Mouse (Mus musculus) olfactory bulb, adult 2 months (tissue): ENCODE results near the gene Irx4. TPM values are rescaled to one million over a fixed set of nuclear protein-coding genes. Genes with fewer than 3 reads are reported as not detected.

Experiments used
- H3K27ac ChIP-seq: fragments of 200-500 bp; 2 replicates; pipeline ENCODE4 v1.5.1; 2012; ENCODE audit warnings: low read depth, low read length; ENCODE audit not compliant: insufficient read depth
- H3K4me1 ChIP-seq: fragments of 200-500 bp; 2 replicates; pipeline ENCODE4 v1.6.1; 2012; ENCODE audit warnings: low read length; ENCODE audit not compliant: control insufficient read depth, insufficient read depth
- H3K4me3 ChIP-seq: fragments of 200-500 bp; 2 replicates; pipeline ENCODE4 v1.5.1; 2012; ENCODE audit warnings: mild to moderate bottlenecking, low read depth, low read length, moderate library complexity; ENCODE audit not compliant: insufficient read depth
- CTCF ChIP-seq: fragments of 200-500 bp; IDR thresholded peaks from 2 replicates; pipeline ENCODE4 v1.5.1; 2012; ENCODE audit warnings: low read depth, mild to moderate bottlenecking, low read length, moderate library complexity; ENCODE audit not compliant: insufficient read depth
- POLR2A ChIP-seq: fragments of 200-500 bp; IDR thresholded peaks from 2 replicates; pipeline ENCODE4 v1.6.1; 2012; ENCODE audit warnings: mild to moderate bottlenecking, low read depth, low read length, moderate library complexity; ENCODE audit not compliant: insufficient read depth
- WGBS: fragments of 180-500 bp; shearing (Covaris S2); methylation state at CpG from one replicate; pipeline ENCODE4 v1.1.7; 2018; 5-methylcytosine and 5-hydroxymethylcytosine counted together
- polyA plus RNA-seq: library from polyadenylated mRNA; stranded (reverse); fragments of >200 nt; gene quantifications from 2 replicates; pipeline ENCODE4 v1.2.4, GENCODE M21; 2012; ENCODE audit warnings: low replicate concordance; ENCODE audit not compliant: missing spikeins, insufficient read depth, insufficient read length

The Irx4 gene
- polyA plus RNA-seq, 1 experiment = not detected

- H3K27ac ChIP-seq = no peak overlapping the region
- WGBS = 79% methylated on average over 1 of the region's 1 CpGs
- no peak overlapping the region for H3K4me3 ChIP-seq
- TF ChIP-seq POLR2A = no peak
- TF ChIP-seq CTCF = no peak
- H3K4me1 ChIP-seq = no peaks in the 10 kb centered on the region
These were observed 18.9 kb downstream of the Irx4 start for GRCm38 (mm10) chr13:73279196-73279595.

- Histone ChIP-seq H3K4me1 (no peaks in the 10 kb centered on the region), H3K4me3 (no peak overlapping the region), H3K27ac (no peak overlapping the region)
- TF ChIP-seq POLR2A (no peak), CTCF (no peak)
- WGBS = 93% methylated on average over 2 of the region's 2 CpGs
These were observed 22.1 kb downstream of the Irx4 start for GRCm38 (mm10) chr13:73282407-73282806.

GRCm38 (mm10) chr13:73283534-73283933 is 23.3 kb downstream of the Irx4 start:
- TF ChIP-seq CTCF = no peak
- TF ChIP-seq POLR2A = no peak
- WGBS = 100% methylated on average over 1 of the region's 1 CpGs
- no peak overlapping the region for H3K4me3 ChIP-seq

GRCm38 (mm10) chr13:73290206-73290605 is 29.9 kb downstream of the Irx4 start:
- Histone ChIP-seq H3K27ac (no peak overlapping the region), H3K4me3 (no peak overlapping the region)
- WGBS = 91% methylated on average over 6 of the region's 6 CpGs

More at GRCm38 (mm10) chr13:73283534-73283933, 23.3 kb downstream of the Irx4 start:
- Histone ChIP-seq H3K27ac (no peak overlapping the region), H3K4me1 (no peaks in the 10 kb centered on the region)

GRCm38 (mm10) chr13:73291102-73291501 is 30.8 kb downstream of the Irx4 start:
- H3K4me1 ChIP-seq = no peaks in the 10 kb centered on the region
- WGBS = 45% methylated on average over 2 of the region's 2 CpGs
- TF ChIP-seq POLR2A (no peak), CTCF (no peak)
- no peak overlapping the region for H3K27ac ChIP-seq
- no peak overlapping the region for H3K4me3 ChIP-seq

More at GRCm38 (mm10) chr13:73290206-73290605, 29.9 kb downstream of the Irx4 start:
- TF ChIP-seq CTCF (no peak), POLR2A (no peak)
- no peaks in the 10 kb centered on the region for H3K4me1 ChIP-seq

GRCm38 (mm10) chr13:73298717-73299116 is 38.4 kb downstream of the Irx4 start:
- WGBS = 89% methylated on average over 4 of the region's 4 CpGs
- TF ChIP-seq CTCF = no peak
- H3K27ac ChIP-seq = no peak overlapping the region
- no peak overlapping the region for H3K4me3 ChIP-seq
- no peaks in the 10 kb centered on the region for H3K4me1 ChIP-seq

GRCm38 (mm10) chr13:73299322-73299721 is 39.0 kb downstream of the Irx4 start:
- H3K4me1 ChIP-seq = no peaks in the 10 kb centered on the region
- H3K4me3 ChIP-seq = no peak overlapping the region
- H3K27ac ChIP-seq = no peak overlapping the region
- WGBS = 93% methylated on average over 5 of the region's 5 CpGs
- TF ChIP-seq CTCF = no peak
- TF ChIP-seq POLR2A = no peak

GRCm38 (mm10) chr13:73304729-73305128 is 44.5 kb downstream of the Irx4 start:
- WGBS = 82% methylated on average over 6 of the region's 6 CpGs
- TF ChIP-seq CTCF (no peak), POLR2A (no peak)
- Histone ChIP-seq H3K27ac (no peak overlapping the region), H3K4me3 (no peak overlapping the region), H3K4me1 (no peaks in the 10 kb centered on the region)

GRCm38 (mm10) chr13:73305398-73306084 is 45.3 kb downstream of the Irx4 start:
- WGBS = 65% methylated on average over 8 of the region's 8 CpGs
- no peaks in the 10 kb centered on the region for H3K4me1 ChIP-seq
- H3K27ac ChIP-seq = no peak overlapping the region
- no peak overlapping the region for H3K4me3 ChIP-seq
- TF ChIP-seq POLR2A = no peak
- TF ChIP-seq CTCF = no peak

- TF ChIP-seq CTCF = no peak
- TF ChIP-seq POLR2A = no peak
These were observed 45.8 kb downstream of the Irx4 start for GRCm38 (mm10) chr13:73306085-73306410.

More at GRCm38 (mm10) chr13:73306085-73306410, 45.8 kb downstream of the Irx4 start:
- Histone ChIP-seq H3K4me3 (no peak overlapping the region), H3K27ac (no peak overlapping the region), H3K4me1 (no peaks in the 10 kb centered on the region)
- 61% methylated on average over 4 of the region's 4 CpGs for WGBS
